Mouse (Mus musculus) limb, embryonic 15.5 days (tissue): Measurements from ENCODE around the gene Podn. TPM values are rescaled to one million over a fixed set of nuclear protein-coding genes. Genes with fewer than 3 reads are reported as not detected.

Source experiments
- ATAC-seq: fragments of 200-750 bp; cut with Nextera tagmentation; 2 replicates; pipeline ENCODE4 v1.8.0; 2017; ENCODE audit warnings: low read depth, moderate TSS enrichment; ENCODE audit not compliant: insufficient number of reproducible peaks, low FRiP score, low TSS enrichment
- H3K27ac ChIP-seq: fragments of 300-500 bp; sonication (generic); 2 replicates; pipeline ENCODE4 v1.5.1; 2015; ENCODE audit warnings: moderate library complexity, mild to moderate bottlenecking, inconsistent platforms
- H3K27me3 ChIP-seq: fragments of 300-500 bp; sonication (generic); 2 replicates; pipeline ENCODE4 v1.6.1; 2015; ENCODE audit warnings: inconsistent platforms
- H3K36me3 ChIP-seq: fragments of 300-500 bp; sonication (generic); 2 replicates; pipeline ENCODE4 v1.6.1; 2015; ENCODE audit warnings: inconsistent platforms
- H3K4me1 ChIP-seq: fragments of 300-500 bp; sonication (generic); 2 replicates; pipeline ENCODE4 v1.6.1; 2015; ENCODE audit warnings: inconsistent platforms
- H3K4me2 ChIP-seq: fragments of 300-500 bp; sonication (generic); 2 replicates; pipeline ENCODE4 v1.6.1; 2015; ENCODE audit warnings: mild to moderate bottlenecking, inconsistent platforms
- H3K4me3 ChIP-seq: fragments of 300-500 bp; sonication (generic); 2 replicates; pipeline ENCODE4 v1.5.1; 2015; ENCODE audit warnings: mild to moderate bottlenecking, inconsistent platforms
- H3K9ac ChIP-seq: fragments of 300-500 bp; sonication (generic); 2 replicates; pipeline ENCODE4 v1.6.1; 2015; ENCODE audit warnings: inconsistent platforms
- H3K9me3 ChIP-seq: fragments of 300-500 bp; sonication (generic); 2 replicates; pipeline ENCODE4 v1.6.1; 2016; ENCODE audit warnings: inconsistent platforms
- WGBS: fragments of 180-500 bp; shearing (Covaris S2); methylation state at CpG from one replicate; pipeline ENCODE4 v1.1.7; 2015; 5-methylcytosine and 5-hydroxymethylcytosine counted together
- polyA plus RNA-seq: library from polyadenylated mRNA; unstranded; fragments of >200 nt; fragmentation: Nextera tagmentation; extraction: Ambion mirVana; gene quantifications from 2 replicates; pipeline ENCODE4 v1.2.1, GENCODE M21; 2015

Gene Podn
- polyA plus RNA-seq, 1 experiment from 2014 or later: 2.2 TPM

GRCm38 (mm10) chr4:108074204-108074823 lies 21.9 kb downstream of the Podn start:
- Histone ChIP-seq H3K36me3 (no peaks in the 10 kb centered on the region), H3K4me3 (no peak overlapping the region), H3K4me2 (no peak overlapping the region), H3K9me3 (no peaks in the 10 kb centered on the region), H3K27ac (no peak overlapping the region), H3K27me3 (no peaks in the 10 kb centered on the region), H3K4me1 (peaks cover 12% of the 10 kb centered on the region), H3K9ac (no peak overlapping the region)
- ATAC-seq: no peak
- WGBS: 82% methylated on average over 3 of the region's 3 CpGs

- no peak overlapping the region for H3K4me3 ChIP-seq
- H3K4me1 ChIP-seq: peaks cover 12% of the 10 kb centered on the region
- H3K36me3 ChIP-seq: peaks cover 12% of the 10 kb centered on the region
- ATAC-seq: no peak
- no peak overlapping the region for H3K27ac ChIP-seq
- H3K9me3 ChIP-seq: no peaks in the 10 kb centered on the region
- no peak overlapping the region for H3K4me2 ChIP-seq
- no peaks in the 10 kb centered on the region for H3K27me3 ChIP-seq
- no peak overlapping the region for H3K9ac ChIP-seq
- 88% methylated on average over 3 of the region's 3 CpGs for WGBS
Measured at GRCm38 (mm10) chr4:108072086-108072485, 24.2 kb downstream of the Podn start.

GRCm38 (mm10) chr4:108071235-108071901 lies 24.9 kb downstream of the Podn start:
- Histone ChIP-seq H3K27ac (no peak overlapping the region; the same call in 1 of the 2 replicates), H3K9ac (peak overlapping the region; percentile 54; the same call in 1 of the 2 replicates), H3K4me3 (peak overlapping the region; percentile 55), H3K9me3 (no peaks in the 10 kb centered on the region), H3K27me3 (no peaks in the 10 kb centered on the region), H3K4me1 (peaks cover 12% of the 10 kb centered on the region), H3K4me2 (peak overlapping the region; percentile 69), H3K36me3 (peaks cover 14% of the 10 kb centered on the region)
- WGBS: 3% methylated on average over 26 of the region's 26 CpGs
- ATAC-seq: peak; percentile 90

GRCm38 (mm10) chr4:108070723-108071122 lies 25.5 kb downstream of the Podn start:
- Histone ChIP-seq H3K27ac (peak overlapping the region; percentile 51; the same call in 1 of the 2 replicates), H3K4me3 (peak overlapping the region; percentile 55), H3K9ac (peak overlapping the region; percentile 54), H3K27me3 (no peaks in the 10 kb centered on the region), H3K36me3 (peaks cover 19% of the 10 kb centered on the region), H3K4me2 (peak overlapping the region; percentile 69), H3K4me1 (peaks cover 12% of the 10 kb centered on the region), H3K9me3 (no peaks in the 10 kb centered on the region)
- ATAC-seq: no peak
- 5% methylated on average over 8 of the region's 8 CpGs for WGBS

GRCm38 (mm10) chr4:108070286-108070685 lies 26.0 kb downstream of the Podn start:
- Histone ChIP-seq H3K9ac (peak overlapping the region; percentile 54), H3K36me3 (peaks cover 23% of the 10 kb centered on the region), H3K4me3 (peak overlapping the region; percentile 55), H3K9me3 (no peaks in the 10 kb centered on the region), H3K27me3 (no peaks in the 10 kb centered on the region), H3K27ac (0 out of 2 replicates have a peak overlapping the region, but pooled peaks have one; percentile 51), H3K4me2 (peak overlapping the region; percentile 69), H3K4me1 (peaks cover 12% of the 10 kb centered on the region)
- no peak for ATAC-seq
- 57% methylated on average over 4 of the region's 4 CpGs for WGBS

GRCm38 (mm10) chr4:108068081-108068480 lies 28.2 kb downstream of the Podn start:
- H3K4me1 ChIP-seq: peaks cover 12% of the 10 kb centered on the region
- no peaks in the 10 kb centered on the region for H3K9me3 ChIP-seq
- H3K27me3 ChIP-seq: no peaks in the 10 kb centered on the region
- WGBS: 90% methylated on average over 2 of the region's 2 CpGs
- no peak overlapping the region for H3K27ac ChIP-seq
- H3K4me3 ChIP-seq: no peak overlapping the region
- no peak for ATAC-seq
- peaks cover 36% of the 10 kb centered on the region for H3K36me3 ChIP-seq
- H3K9ac ChIP-seq: no peak overlapping the region
- no peak overlapping the region for H3K4me2 ChIP-seq

GRCm38 (mm10) chr4:108067261-108067660 lies 29.0 kb downstream of the Podn start:
- Histone ChIP-seq H3K4me3 (no peak overlapping the region), H3K36me3 (peaks cover 42% of the 10 kb centered on the region), H3K9ac (no peak overlapping the region), H3K27me3 (no peaks in the 10 kb centered on the region), H3K4me1 (peaks cover 12% of the 10 kb centered on the region), H3K27ac (no peak overlapping the region), H3K4me2 (no peak overlapping the region), H3K9me3 (no peaks in the 10 kb centered on the region)
- 89% methylated on average over 7 of the region's 7 CpGs for WGBS
- no peak for ATAC-seq

- Histone ChIP-seq H3K9ac (no peak overlapping the region), H3K27ac (no peak overlapping the region), H3K4me2 (no peak overlapping the region), H3K4me1 (peaks cover 11% of the 10 kb centered on the region), H3K36me3 (peaks cover 45% of the 10 kb centered on the region), H3K9me3 (no peaks in the 10 kb centered on the region), H3K27me3 (no peaks in the 10 kb centered on the region), H3K4me3 (no peak overlapping the region)
- WGBS: 89% methylated on average over 4 of the region's 4 CpGs
- no peak for ATAC-seq
Measured at GRCm38 (mm10) chr4:108066569-108066968, 29.7 kb downstream of the Podn start.

- Histone ChIP-seq H3K27ac (no peak overlapping the region), H3K9me3 (no peaks in the 10 kb centered on the region), H3K27me3 (no peaks in the 10 kb centered on the region), H3K36me3 (peaks cover 55% of the 10 kb centered on the region), H3K4me1 (peaks cover 4% of the 10 kb centered on the region), H3K4me2 (no peak overlapping the region), H3K4me3 (no peak overlapping the region), H3K9ac (no peak overlapping the region)
- ATAC-seq: no peak
- 81% methylated on average over 2 of the region's 2 CpGs for WGBS
Measured at GRCm38 (mm10) chr4:108065176-108065844, 30.9 kb downstream of the Podn start.

GRCm38 (mm10) chr4:108063616-108064015 lies 32.6 kb downstream of the Podn start:
- Histone ChIP-seq H3K4me1 (no peaks in the 10 kb centered on the region), H3K27ac (no peak overlapping the region), H3K4me3 (no peak overlapping the region), H3K4me2 (no peak overlapping the region), H3K9ac (no peak overlapping the region), H3K27me3 (no peaks in the 10 kb centered on the region), H3K9me3 (no peaks in the 10 kb centered on the region), H3K36me3 (peaks cover 72% of the 10 kb centered on the region)
- no peak for ATAC-seq
- WGBS: 82% methylated on average over 6 of the region's 6 CpGs

GRCm38 (mm10) chr4:108062524-108062923 lies 33.7 kb downstream of the Podn start:
- no peak for ATAC-seq
- Histone ChIP-seq H3K9me3 (no peaks in the 10 kb centered on the region), H3K36me3 (peaks cover 65% of the 10 kb centered on the region), H3K4me1 (no peaks in the 10 kb centered on the region), H3K4me2 (no peak overlapping the region), H3K27ac (no peak overlapping the region), H3K9ac (no peak overlapping the region), H3K4me3 (no peak overlapping the region), H3K27me3 (no peaks in the 10 kb centered on the region)
- 87% methylated on average over 5 of the region's 5 CpGs for WGBS

- Histone ChIP-seq H3K27ac (no peak overlapping the region), H3K27me3 (no peaks in the 10 kb centered on the region), H3K36me3 (peaks cover 60% of the 10 kb centered on the region), H3K4me2 (no peak overlapping the region), H3K4me1 (no peaks in the 10 kb centered on the region), H3K9me3 (no peaks in the 10 kb centered on the region), H3K9ac (no peak overlapping the region), H3K4me3 (no peak overlapping the region)
- WGBS: 76% methylated on average over 4 of the region's 4 CpGs
- ATAC-seq: no peak
Measured at GRCm38 (mm10) chr4:108060774-108061173, 35.5 kb downstream of the Podn start.
